Mouse (Mus musculus) liver, embryonic 14.5 days (tissue): Measurements from ENCODE around the gene Lipc.

ENCODE experiments used
- CTCF ChIP-seq: IDR thresholded peaks from 2 replicates; pipeline ENCODE4 v1.5.1; 2016; ENCODE audit warnings: antibody characterized with exemption, low read depth, control low read depth
- EP300 ChIP-seq: IDR thresholded peaks from 2 replicates; pipeline ENCODE4 v1.6.1; 2016; ENCODE audit warnings: antibody characterized with exemption, low read depth

- TF ChIP-seq CTCF (no peak), EP300 (peak; percentile 99)
Measured at GRCm38 (mm10) chr9:70834730-70835154, 117.3 kb downstream of the Lipc start.
